Mouse (Mus musculus) hematopoietic stem cell, adult 5-6 weeks (primary cell): ENCODE results near the gene Coro1c. TPM values are rescaled to one million over a fixed set of nuclear protein-coding genes. Genes with fewer than 3 reads are reported as not detected.
A peak's percentile ranks its signal among the peaks of the same experiment; 100 is the strongest.

Source experiments
- ATAC-seq, 2 experiments: fragments of 125-278 bp in 1 of 2; replicated peaks in 1 of 2; 2 replicates each; pipeline ENCODE4 v1.8.0; 2016 to 2017; ENCODE audit warnings: inconsistent platforms in 2 of 2, mild to moderate bottlenecking in 2 of 2, moderate number of reproducible peaks in 2 of 2, low read depth in 1 of 2, moderate TSS enrichment in 1 of 2; ENCODE audit not compliant: low FRiP score in 2 of 2, poor library complexity in 2 of 2, severe bottlenecking in 2 of 2, insufficient read depth in 1 of 2, low TSS enrichment in 1 of 2
- total RNA-seq: library from RNA; stranded (forward); fragments of 172-1452, 232-1000 nt; gene quantifications from 2 replicates; pipeline ENCODE4 v1.2.3, GENCODE M21; 2017

Coro1c gene
- total RNA-seq, 1 experiment from 2014 or later = 110 TPM

DNA sequence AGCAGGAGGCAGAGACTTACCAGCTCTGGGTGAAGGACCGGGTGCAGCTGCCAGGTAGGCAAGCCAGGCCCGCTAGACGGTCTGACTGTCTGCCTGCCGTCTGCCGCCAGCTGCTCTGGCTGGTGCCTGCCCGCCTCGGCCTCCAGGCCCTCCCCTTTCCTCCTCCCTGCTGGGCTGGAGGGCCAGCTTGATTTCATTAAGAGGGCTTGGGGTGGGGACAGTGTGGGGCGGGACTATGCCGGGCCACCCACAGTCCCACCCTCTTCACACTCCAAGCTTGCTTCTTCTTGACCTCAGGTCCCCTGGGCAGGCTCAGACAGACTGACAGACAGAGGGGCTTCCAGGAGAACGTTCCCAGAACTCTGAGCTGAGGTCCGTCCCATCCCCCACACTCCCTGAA is 108.3 kb downstream of the Coro1c start, which contains the start of gene Tmem119:
Gene Tmem119, minus strand, starts transcription at position 237 of the 400 bp plus-strand sequence.
- peak; percentile 22 to 61; a peak in 1 of 4 replicates for ATAC-seq

GRCm38 (mm10) chr5:113799691-113800090 is 108.9 kb downstream of the Coro1c start:
- no peak for ATAC-seq

GRCm38 (mm10) chr5:113798525-113798924 is 110.0 kb downstream of the Coro1c start:
- ATAC-seq = no peak

GRCm38 (mm10) chr5:113797149-113797882 is 111.2 kb downstream of the Coro1c start:
- peak in 1 of 2 experiments; percentile 34; a peak in 1 of 4 replicates for ATAC-seq

- no peak for ATAC-seq
These were observed 112.0 kb downstream of the Coro1c start for GRCm38 (mm10) chr5:113796401-113797148.

Other genes with a start within 250 kb of the Coro1c start
- not detected in 2 replicates for gene 1700069L16Rik, start 184.0 kb downstream of the Coro1c start, total RNA-seq
- 2.1 and 2.7 TPM in 2 replicates for gene Ficd, start 173.0 kb downstream of the Coro1c start, total RNA-seq
- gene Sart3, start 136.2 kb downstream of the Coro1c start, total RNA-seq = 41.7 and 42.6 TPM in 2 replicates
- 71.7 and 73.6 TPM in 2 replicates for gene Iscu, start 136.0 kb downstream of the Coro1c start, total RNA-seq
- 1.1 and 1.8 TPM in 2 replicates for gene Tmem119, start 108.2 kb downstream of the Coro1c start, total RNA-seq
- gene Selplg, start 76.1 kb downstream of the Coro1c start, total RNA-seq = 83.9 and 95.7 TPM in 2 replicates
- gene Ssh1, start 85.1 kb upstream of the Coro1c start, total RNA-seq = 4.4 and 12.4 TPM in 2 replicates
- gene Dao, start 94.9 kb upstream of the Coro1c start, total RNA-seq = not detected in 2 replicates
- 8.4 and 9.4 TPM in 2 replicates for gene Usp30, start 156.7 kb upstream of the Coro1c start, total RNA-seq
- not detected in 2 replicates for gene Svop, start 182.8 kb upstream of the Coro1c start, total RNA-seq
- 9.3 and 13.7 TPM in 2 replicates for gene Alkbh2, start 219.5 kb upstream of the Coro1c start, total RNA-seq
- 24.6 and 27.7 TPM in 2 replicates for gene Ung, start 221.6 kb upstream of the Coro1c start, total RNA-seq
- 3.0 and 3.9 TPM in 2 replicates for gene Acacb, start 237.8 kb upstream of the Coro1c start, total RNA-seq